Mouse (Mus musculus): ENCODE measurements around the gene Olfr937. TPM values are rescaled to one million over a fixed set of nuclear protein-coding genes. Genes with fewer than 3 reads are reported as not detected.

Olfr937 gene
- not detected for total RNA-seq (2022)

DNA sequence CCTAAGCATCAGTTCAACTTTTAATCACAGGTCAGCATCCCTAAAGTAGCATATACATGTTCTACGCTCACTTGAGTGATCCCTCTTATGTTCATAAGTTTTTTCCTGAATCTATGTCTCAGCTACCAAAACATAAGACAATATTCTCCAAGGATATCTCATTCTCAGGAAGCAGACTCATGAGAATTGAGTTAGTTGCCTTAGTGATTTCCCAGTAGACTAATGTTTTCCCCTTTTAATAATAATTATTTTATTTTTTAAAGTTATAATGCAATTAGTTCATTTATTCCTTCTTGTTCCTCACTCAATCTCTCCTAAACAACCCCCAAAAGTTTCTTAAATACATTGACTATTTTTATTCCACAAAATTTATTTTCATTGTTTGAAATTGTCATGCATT is at the start of gene Olfr937:
Gene Olfr937 (minus strand): TSS at position 101 of the 400 bp plus-strand sequence.
- DNase-seq (ENCODE audit: low spot score in 2 of 2): no peak

DNA sequence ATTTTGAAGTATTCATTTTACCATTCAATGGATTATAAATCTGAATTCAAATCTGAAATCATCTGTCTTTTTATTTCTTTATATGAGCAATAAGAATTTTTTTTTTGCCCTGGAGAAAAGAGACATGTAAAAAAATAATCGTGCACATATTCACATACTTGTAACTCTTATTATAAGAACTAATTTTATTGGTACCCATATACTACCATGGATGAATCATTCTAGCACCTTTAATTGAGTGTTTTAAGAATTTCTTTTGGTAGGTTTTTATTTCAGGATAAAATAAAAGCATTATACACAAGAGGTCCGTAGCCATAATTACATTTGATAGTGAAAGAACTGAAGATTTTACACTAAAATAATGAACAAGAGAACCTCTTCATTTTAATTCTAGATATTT is 14.0 kb upstream of the Olfr937 start, which contains the start of gene Olfr938:
Gene Olfr938 (minus strand): TSS at position 101 of the 400 bp plus-strand sequence.
- DNase-seq (ENCODE audit: low spot score in 2 of 2): no peak

DNA sequence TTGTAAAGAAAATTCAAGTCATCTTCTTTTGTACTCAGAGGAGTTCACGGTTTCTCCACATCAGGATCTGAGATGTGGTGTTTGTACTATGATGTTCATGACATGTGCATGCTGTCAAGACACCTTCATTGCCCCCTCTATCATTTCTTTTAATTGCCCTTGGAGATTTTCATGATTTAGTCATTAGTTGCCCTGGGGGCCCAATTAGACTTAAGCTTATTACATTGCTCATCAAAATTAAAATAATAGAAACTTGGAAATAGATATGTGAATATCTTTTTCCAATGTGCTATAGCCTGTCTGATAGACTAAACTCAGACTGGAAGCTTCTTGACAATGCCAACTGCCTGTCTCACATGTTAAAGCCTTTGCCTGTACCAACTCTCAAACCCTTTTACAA is 41.5 kb downstream of the Olfr937 start, which contains the start of gene Olfr146:
Gene Olfr146 (minus strand): TSS at position 101 of the 400 bp plus-strand sequence.
- no peak for DNase-seq (ENCODE audit: low spot score in 2 of 2)

Small RNA genes lying within 50 kb of the gene (microRNA-seq; reads per million reads assigned to microRNA genes)
- gene Gm25032: 0 reads per million in 2 experiments
- 0 reads per million in 2 experiments for gene Gm25529

Other genes starting within 250 kb of the Olfr937 start
- gene Olfr923, start 238.4 kb downstream of the Olfr937 start, total RNA-seq (2022): not detected
- not detected for gene Olfr924, start 220.5 kb downstream of the Olfr937 start, total RNA-seq (2022)
- not detected for gene Olfr26, start 209.9 kb downstream of the Olfr937 start, total RNA-seq (2022)
- not detected for gene Olfr926, start 187.8 kb downstream of the Olfr937 start, total RNA-seq (2022)
- gene Olfr930, start 135.1 kb downstream of the Olfr937 start, total RNA-seq (2022): not detected
- not detected for gene Olfr933, start 92.6 kb downstream of the Olfr937 start, total RNA-seq (2022)
- not detected for gene Olfr934, start 76.6 kb downstream of the Olfr937 start, total RNA-seq (2022)
- not detected for gene Olfr935, start 65.3 kb downstream of the Olfr937 start, total RNA-seq (2022)
- gene Olfr146, start 41.6 kb downstream of the Olfr937 start, total RNA-seq (2022): not detected
- not detected for gene Olfr938, start 13.9 kb upstream of the Olfr937 start, total RNA-seq (2022)
- gene Olfr27, start 63.2 kb upstream of the Olfr937 start, total RNA-seq (2022): not detected
- gene Olfr943, start 101.4 kb upstream of the Olfr937 start, total RNA-seq (2022): not detected
- gene Olfr944, start 137.0 kb upstream of the Olfr937 start, total RNA-seq (2022): not detected
- not detected for gene Olfr1537, start 185.0 kb upstream of the Olfr937 start, total RNA-seq (2022)
- gene Olfr945, start 211.9 kb upstream of the Olfr937 start, total RNA-seq (2022): not detected